Mouse (Mus musculus): ENCODE measurements around the gene Cacul1. TPM values are rescaled to one million over a fixed set of nuclear protein-coding genes. Genes with fewer than 3 reads are reported as not detected.

Gene Cacul1
- polyA plus RNA-seq, 2 experiments = 4.7 to 6.7 TPM

GRCm38 (mm10) chr19:60513431-60513830, 67.4 kb downstream of the Cacul1 start:
- WGBS (ENCODE audit: insufficient replicate concordance) = 49% methylated on average over 3 of the region's 3 CpGs
- no peak overlapping the region for H3K27ac ChIP-seq
- no peak overlapping the region for H3K4me2 ChIP-seq (ENCODE audit: low read depth)
- no peak overlapping the region for H3K4me3 ChIP-seq (ENCODE audit: insufficient read depth in 1 of 2, low read depth in 2 of 2, low read length in 2 of 2)
- H3K36me3 ChIP-seq (replicated peaks; ENCODE audit: control insufficient read depth, insufficient read depth, low read depth) = no peaks in the 10 kb centered on the region
- DNase-seq (ENCODE audit: low read depth in 3 of 3, low spot score in 3 of 3) (no peak), ATAC-seq (ENCODE audit: insufficient read depth) (no peak)
- H3K27me3 ChIP-seq (ENCODE audit: control insufficient read depth, insufficient read depth, low read length) = no peaks in the 10 kb centered on the region
- TF ChIP-seq CTCF (IDR thresholded peaks at IDR 0.05; ENCODE audit: low read depth) (no peak; the same call in 1 of the 2 replicates), EP300 (IDR thresholded peaks at IDR 0.05; ENCODE audit: low read depth) (no peak)
- H3K9me3 ChIP-seq (ENCODE audit: control insufficient read depth, low read length) = no peaks in the 10 kb centered on the region
- H3K9ac ChIP-seq (replicated peaks) = no peak overlapping the region
- H3K4me1 ChIP-seq (replicated peaks; ENCODE audit: control insufficient read depth in 2 of 2, insufficient read depth in 2 of 2, low read length in 1 of 2) = no peaks in the 10 kb centered on the region

- no peak for ATAC-seq (ENCODE audit: insufficient read depth)
- TF ChIP-seq CTCF (IDR thresholded peaks at IDR 0.05; ENCODE audit: low read depth) = no peak
- no peak for TF ChIP-seq EP300 (IDR thresholded peaks at IDR 0.05; ENCODE audit: low read depth)
- Histone ChIP-seq H3K9me3 (ENCODE audit: control insufficient read depth, low read length) (no peaks in the 10 kb centered on the region), H3K9ac (replicated peaks) (no peak overlapping the region), H3K36me3 (replicated peaks; ENCODE audit: control insufficient read depth, insufficient read depth, low read depth) (no peaks in the 10 kb centered on the region), H3K27me3 (ENCODE audit: control insufficient read depth, insufficient read depth, low read length) (no peaks in the 10 kb centered on the region; the same call in 1 of the 2 replicates), H3K4me3 (ENCODE audit: insufficient read depth in 1 of 2, low read depth in 2 of 2, low read length in 2 of 2) (no peak overlapping the region), H3K4me2 (ENCODE audit: low read depth) (no peak overlapping the region), H3K4me1 (replicated peaks; ENCODE audit: control insufficient read depth in 2 of 2, insufficient read depth in 2 of 2, low read length in 1 of 2) (no peaks in the 10 kb centered on the region), H3K27ac (no peak overlapping the region)
- no peak for DNase-seq (ENCODE audit: low read depth in 3 of 3, low spot score in 3 of 3)
These were observed 80.6 kb downstream of the Cacul1 start for GRCm38 (mm10) chr19:60500209-60500608.

DNA sequence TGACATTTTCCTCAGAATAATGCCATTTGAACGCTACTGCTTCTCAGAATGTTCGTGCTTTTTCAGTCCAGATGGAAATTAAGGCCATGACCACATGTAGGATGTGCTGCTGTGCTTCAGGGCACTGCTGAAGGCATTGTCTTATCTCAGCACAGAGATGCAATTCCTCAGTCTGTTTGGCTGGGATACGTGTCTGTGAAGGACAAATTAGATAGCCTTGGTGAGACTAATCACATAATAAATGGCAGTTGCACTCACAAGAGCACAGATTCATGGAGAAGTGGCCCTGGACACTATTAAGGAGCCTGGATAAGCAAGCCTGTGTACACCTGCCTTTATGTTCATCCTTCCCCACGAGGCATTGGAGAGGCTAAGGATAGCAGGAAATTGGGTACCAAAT, 83.7 kb downstream of the Cacul1 start:
- no peaks in the 10 kb centered on the region for H3K9me3 ChIP-seq (ENCODE audit: control insufficient read depth, low read length)
- no peak for TF ChIP-seq EP300 (IDR thresholded peaks at IDR 0.05; ENCODE audit: low read depth)
- TF ChIP-seq CTCF (IDR thresholded peaks at IDR 0.05; ENCODE audit: low read depth) = no peak
- H3K9ac ChIP-seq (replicated peaks) = no peak overlapping the region
- no peaks in the 10 kb centered on the region; the same call in 1 of the 2 replicates for H3K27me3 ChIP-seq (ENCODE audit: control insufficient read depth, insufficient read depth, low read length)
- 40% methylated on average over 4 of the region's 4 CpGs for WGBS (ENCODE audit: insufficient replicate concordance)
- no peaks in the 10 kb centered on the region for H3K36me3 ChIP-seq (replicated peaks; ENCODE audit: control insufficient read depth, insufficient read depth, low read depth)
- H3K4me1 ChIP-seq (replicated peaks; ENCODE audit: control insufficient read depth in 2 of 2, insufficient read depth in 2 of 2, low read length in 1 of 2) = no peaks in the 10 kb centered on the region
- no peak overlapping the region for H3K4me2 ChIP-seq (ENCODE audit: low read depth)
- H3K27ac ChIP-seq = no peak overlapping the region
- ATAC-seq (ENCODE audit: insufficient read depth) (no peak), DNase-seq (ENCODE audit: low read depth in 3 of 3, low spot score in 3 of 3) (no peak)
- no peak overlapping the region for H3K4me3 ChIP-seq (ENCODE audit: insufficient read depth in 1 of 2, low read depth in 2 of 2, low read length in 2 of 2)

DNA sequence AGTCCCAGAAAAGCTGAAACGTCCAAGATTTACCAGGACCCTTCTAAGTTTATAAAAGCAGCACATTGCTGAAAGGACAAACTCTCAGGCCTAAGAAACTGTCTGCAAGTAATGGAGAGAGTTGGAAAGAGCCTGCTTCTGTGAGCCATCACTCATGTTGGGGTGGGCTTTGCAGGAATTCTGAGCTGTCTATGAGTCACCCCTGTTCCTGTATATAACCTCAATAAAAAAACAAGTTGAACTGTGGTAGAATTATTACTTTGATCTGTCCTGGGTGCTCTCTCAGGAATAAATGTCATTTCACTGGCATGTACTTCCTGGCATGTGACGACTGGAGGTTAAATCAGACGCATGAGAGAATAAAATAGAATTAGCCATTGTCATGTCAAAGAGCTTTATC, 85.1 kb downstream of the Cacul1 start:
- 45% methylated on average over 3 of the region's 3 CpGs for WGBS (ENCODE audit: insufficient replicate concordance)
- Histone ChIP-seq H3K4me1 (replicated peaks; ENCODE audit: control insufficient read depth in 2 of 2, insufficient read depth in 2 of 2, low read length in 1 of 2) (no peaks in the 10 kb centered on the region), H3K9me3 (ENCODE audit: control insufficient read depth, low read length) (no peaks in the 10 kb centered on the region), H3K4me2 (ENCODE audit: low read depth) (no peak overlapping the region), H3K9ac (replicated peaks) (no peak overlapping the region), H3K4me3 (ENCODE audit: insufficient read depth in 1 of 2, low read depth in 2 of 2, low read length in 2 of 2) (no peak overlapping the region), H3K27ac (no peak overlapping the region), H3K27me3 (ENCODE audit: control insufficient read depth, insufficient read depth, low read length) (no peaks in the 10 kb centered on the region; the same call in 1 of the 2 replicates), H3K36me3 (replicated peaks; ENCODE audit: control insufficient read depth, insufficient read depth, low read depth) (no peaks in the 10 kb centered on the region)
- TF ChIP-seq CTCF (IDR thresholded peaks at IDR 0.05; ENCODE audit: low read depth) (no peak), EP300 (IDR thresholded peaks at IDR 0.05; ENCODE audit: low read depth) (no peak)
- no peak for DNase-seq (ENCODE audit: low read depth in 3 of 3, low spot score in 3 of 3)
- ATAC-seq (ENCODE audit: insufficient read depth) = no peak

DNA sequence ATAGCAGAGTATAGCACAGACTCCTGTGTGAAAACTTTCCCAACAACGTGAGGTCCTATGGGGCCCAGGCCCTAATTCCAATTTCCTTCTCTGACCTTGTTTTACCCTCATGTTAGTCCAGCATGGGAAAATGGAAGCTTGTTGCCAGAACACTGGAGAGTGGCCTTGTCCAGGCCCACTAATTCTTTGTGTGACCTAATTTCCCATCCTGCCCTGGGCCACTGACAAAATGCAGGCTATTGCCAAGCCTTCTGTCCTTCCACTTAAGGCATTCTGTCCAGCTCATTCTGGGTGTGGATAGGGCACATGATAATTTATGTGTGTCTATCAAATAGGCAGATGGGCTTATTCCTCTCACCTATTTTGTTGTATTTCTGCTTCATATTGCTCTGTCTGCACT, 91.3 kb downstream of the Cacul1 start:
- H3K27me3 ChIP-seq (ENCODE audit: control insufficient read depth, insufficient read depth, low read length) = no peaks in the 10 kb centered on the region
- DNase-seq (ENCODE audit: low read depth in 3 of 3, low spot score in 3 of 3) (no peak), ATAC-seq (ENCODE audit: insufficient read depth) (no peak)
- no peaks in the 10 kb centered on the region for H3K9me3 ChIP-seq (ENCODE audit: control insufficient read depth, low read length)
- no peaks in the 10 kb centered on the region for H3K36me3 ChIP-seq (replicated peaks; ENCODE audit: control insufficient read depth, insufficient read depth, low read depth)
- TF ChIP-seq EP300 (IDR thresholded peaks at IDR 0.05; ENCODE audit: low read depth) (no peak), CTCF (IDR thresholded peaks at IDR 0.05; ENCODE audit: low read depth) (no peak)
- no peak overlapping the region for H3K27ac ChIP-seq
- H3K4me2 ChIP-seq (ENCODE audit: low read depth) = no peak overlapping the region
- no peak overlapping the region for H3K9ac ChIP-seq (replicated peaks)
- H3K4me3 ChIP-seq (ENCODE audit: insufficient read depth in 1 of 2, low read depth in 2 of 2, low read length in 2 of 2) = no peak overlapping the region
- WGBS (ENCODE audit: insufficient replicate concordance) = 58% methylated on average over 1 of the region's 1 CpGs
- H3K4me1 ChIP-seq (replicated peaks; ENCODE audit: control insufficient read depth in 2 of 2, insufficient read depth in 2 of 2, low read length in 1 of 2) = no peaks in the 10 kb centered on the region
